Mouse (Mus musculus): ENCODE data around the gene Cabp7.

GRCm38 (mm10) chr11:4720900-4721580 lies 25.5 kb downstream of the Cabp7 start:
- TF ChIP-seq CTCF (conservative IDR thresholded peaks at IDR 0.05; ENCODE audit: insufficient read depth, insufficient read length, low read depth, low read length): no peak
- TF ChIP-seq POLR2A (IDR thresholded peaks at IDR 0.05; ENCODE audit: low read depth, low read length): no peak
